Mouse (Mus musculus): Measurements from ENCODE around the gene Wt1. TPM values are rescaled to one million over a fixed set of nuclear protein-coding genes. Genes with fewer than 3 reads are reported as not detected.

Gene Wt1
- polyA plus RNA-seq (2015; fragmentation: Nextera tagmentation; extraction: Ambion mirVana), result 2.5 and 4.0 TPM in 2 replicates

GRCm38 (mm10) chr2:105126279-105126678 is at the start of gene Wt1:
Wt1 (plus strand) TSS chr2:105126529.
- peak; percentile 48 for ATAC-seq (ENCODE audit: low read depth)
- 1% methylated on average over 25 of the region's 25 CpGs for WGBS
- Histone ChIP-seq H3K4me1 (replicated peaks) (peaks cover 28% of the 10 kb centered on the region), H3K27me3 (peaks cover 98% of the 10 kb centered on the region), H3K27ac (replicated peaks) (no peak within 1 kb of the TSS), H3K36me3 (no peaks in the 10 kb centered on the region), H3K4me2 (peak within 1 kb of the TSS; percentile 36), H3K9me3 (no peaks in the 10 kb centered on the region), H3K4me3 (peak within 1 kb of the TSS; percentile 22), H3K9ac (no peak within 1 kb of the TSS)

DNA sequence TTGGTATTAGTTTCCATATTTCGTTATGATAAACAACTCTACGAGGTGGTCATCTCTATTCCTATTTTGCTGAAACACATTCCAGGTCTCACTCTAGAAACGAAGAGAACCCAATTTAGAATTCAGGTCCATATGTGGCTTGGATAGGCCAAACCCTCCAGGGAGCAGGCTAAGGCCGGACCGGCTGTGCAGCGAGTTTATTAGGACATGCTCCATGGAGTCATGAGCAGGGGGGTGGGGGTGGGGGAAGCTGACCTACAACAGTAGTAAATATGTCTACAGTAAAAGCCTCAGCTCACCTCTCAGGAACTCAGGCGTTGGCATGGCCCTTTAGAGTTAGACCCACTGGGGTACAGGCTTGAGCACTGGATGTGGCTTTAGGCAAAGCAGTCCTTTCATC is 49.2 kb upstream of the Wt1 start:
- no peak overlapping the region for H3K27ac ChIP-seq (replicated peaks)
- WGBS, result 72% methylated on average over 7 of the region's 7 CpGs
- H3K4me2 ChIP-seq, result no peak overlapping the region
- ATAC-seq (ENCODE audit: low read depth), result no peak
- peaks cover 7% of the 10 kb centered on the region; the same call in 1 of the 2 replicates for H3K27me3 ChIP-seq
- no peaks in the 10 kb centered on the region for H3K36me3 ChIP-seq
- H3K9ac ChIP-seq, result no peak overlapping the region
- no peaks in the 10 kb centered on the region for H3K4me1 ChIP-seq (replicated peaks)
- H3K4me3 ChIP-seq, result no peak overlapping the region
- H3K9me3 ChIP-seq, result no peaks in the 10 kb centered on the region

DNA sequence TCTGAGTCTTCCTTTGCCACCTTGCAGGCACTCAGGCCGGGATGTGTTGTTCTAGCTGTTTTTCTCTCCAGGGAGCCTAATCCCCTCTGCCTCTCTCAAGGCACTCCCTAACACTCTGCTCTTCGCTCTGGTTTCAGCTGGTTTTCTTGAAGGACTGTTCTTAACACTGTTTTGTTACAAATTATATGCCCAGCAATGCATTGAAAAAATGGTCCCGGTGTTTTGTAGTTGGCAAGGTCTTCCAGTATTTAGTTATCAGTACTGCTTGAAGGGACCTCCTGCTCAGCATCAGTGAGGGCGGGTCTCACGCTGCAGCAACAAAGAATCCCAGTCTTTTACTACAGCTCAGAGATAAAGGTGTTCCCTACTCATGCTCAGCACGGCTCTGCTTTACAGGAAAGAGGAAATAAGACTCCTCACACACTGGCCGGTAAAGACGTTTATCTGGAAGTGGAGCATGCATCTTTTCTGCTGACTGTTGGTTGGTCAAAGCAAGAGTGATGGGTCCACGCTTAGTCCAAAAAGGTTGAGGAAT is 44.0 kb upstream of the Wt1 start:
- H3K4me3 ChIP-seq, result no peak overlapping the region
- no peak overlapping the region for H3K9ac ChIP-seq
- H3K9me3 ChIP-seq, result no peaks in the 10 kb centered on the region
- peaks cover 7% of the 10 kb centered on the region; the same call in 1 of the 2 replicates for H3K27me3 ChIP-seq
- ATAC-seq (ENCODE audit: low read depth), result no peak
- WGBS, result 30% methylated on average over 9 of the region's 9 CpGs
- no peaks in the 10 kb centered on the region for H3K36me3 ChIP-seq
- no peaks in the 10 kb centered on the region for H3K4me1 ChIP-seq (replicated peaks)
- no peak overlapping the region for H3K4me2 ChIP-seq
- no peak overlapping the region for H3K27ac ChIP-seq (replicated peaks)

GRCm38 (mm10) chr2:105084035-105084434 is 42.3 kb upstream of the Wt1 start:
- H3K27me3 ChIP-seq, result peaks cover 7% of the 10 kb centered on the region; the same call in 1 of the 2 replicates
- H3K9me3 ChIP-seq, result no peaks in the 10 kb centered on the region
- H3K4me1 ChIP-seq (replicated peaks), result peaks cover 10% of the 10 kb centered on the region
- H3K9ac ChIP-seq, result no peak overlapping the region
- H3K36me3 ChIP-seq, result no peaks in the 10 kb centered on the region
- no peak for ATAC-seq (ENCODE audit: low read depth)
- no peak overlapping the region for H3K4me3 ChIP-seq
- 78% methylated on average over 4 of the region's 4 CpGs for WGBS
- H3K27ac ChIP-seq (replicated peaks), result no peak overlapping the region
- no peak overlapping the region for H3K4me2 ChIP-seq

DNA sequence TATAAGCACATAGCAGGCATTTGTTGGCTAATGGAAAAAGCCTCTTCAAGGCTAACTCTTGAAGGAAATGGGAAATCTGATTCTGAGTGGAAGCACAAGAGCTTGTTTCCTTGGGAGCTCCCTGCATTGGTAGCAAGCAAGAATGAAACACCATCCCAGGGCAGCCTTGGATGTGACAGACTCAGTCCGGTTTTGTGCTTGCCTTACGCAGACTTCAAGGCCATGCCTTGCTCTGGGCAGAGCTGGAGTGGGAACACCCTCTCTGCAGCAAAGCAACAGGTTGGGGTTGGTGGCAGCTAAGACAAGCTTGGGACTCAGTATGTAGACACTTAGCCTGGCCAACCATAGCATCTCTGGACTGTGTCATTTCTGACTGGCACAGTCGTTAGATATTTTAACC is 40.2 kb upstream of the Wt1 start:
- no peak overlapping the region for H3K27ac ChIP-seq (replicated peaks)
- H3K4me1 ChIP-seq (replicated peaks), result peaks cover 25% of the 10 kb centered on the region
- peaks cover 7% of the 10 kb centered on the region; the same call in 1 of the 2 replicates for H3K27me3 ChIP-seq
- H3K4me2 ChIP-seq, result no peak overlapping the region
- no peak overlapping the region for H3K4me3 ChIP-seq
- no peak overlapping the region for H3K9ac ChIP-seq
- 95% methylated on average over 3 of the region's 3 CpGs for WGBS
- no peaks in the 10 kb centered on the region for H3K9me3 ChIP-seq
- H3K36me3 ChIP-seq, result no peaks in the 10 kb centered on the region
- ATAC-seq (ENCODE audit: low read depth), result no peak

DNA sequence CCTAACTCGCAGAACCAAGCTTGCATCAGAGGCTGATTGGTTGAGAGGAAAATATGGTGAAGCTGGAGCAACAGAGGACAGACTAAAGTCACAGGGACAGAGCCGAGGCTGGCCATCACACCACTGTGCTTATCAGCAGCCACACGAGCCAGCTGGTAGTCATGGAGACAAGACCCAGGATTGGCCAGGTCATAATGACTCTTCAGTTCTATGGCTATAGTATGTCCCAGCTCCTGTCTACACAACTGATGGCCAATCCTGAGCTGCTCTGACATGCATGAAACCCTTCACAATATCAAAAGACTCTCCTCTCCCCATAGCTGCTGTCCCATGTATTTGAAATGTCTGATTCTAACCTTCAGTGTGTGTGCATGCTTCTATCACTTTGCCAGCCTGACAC is 38.3 kb upstream of the Wt1 start:
- Histone ChIP-seq H3K4me1 (replicated peaks) (peaks cover 25% of the 10 kb centered on the region), H3K9ac (no peak overlapping the region), H3K4me2 (no peak overlapping the region), H3K9me3 (no peaks in the 10 kb centered on the region), H3K27me3 (no peaks in the 10 kb centered on the region), H3K4me3 (no peak overlapping the region), H3K27ac (replicated peaks) (no peak overlapping the region), H3K36me3 (no peaks in the 10 kb centered on the region)
- 85% methylated on average over 3 of the region's 3 CpGs for WGBS
- no peak for ATAC-seq (ENCODE audit: low read depth)

DNA sequence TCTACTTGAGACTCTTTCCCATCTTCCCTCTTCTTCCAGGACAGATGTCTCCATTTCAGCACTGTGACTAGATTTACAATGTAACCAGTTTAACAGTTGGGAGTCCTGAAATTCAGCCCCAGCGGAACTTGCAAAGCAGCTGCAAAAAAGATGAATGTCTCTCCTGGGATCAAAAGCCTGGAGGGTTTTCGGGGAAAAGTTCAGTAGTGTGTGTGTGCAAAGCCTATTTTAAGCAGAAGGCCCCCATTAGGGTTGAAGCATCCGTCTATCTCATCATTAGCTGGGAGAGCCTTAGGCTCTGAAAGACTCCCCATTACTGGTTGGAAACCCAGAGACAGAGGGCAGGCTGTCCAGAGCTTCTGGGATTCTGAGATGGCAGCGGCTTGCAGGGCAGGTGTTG is 37.2 kb upstream of the Wt1 start:
- no peaks in the 10 kb centered on the region for H3K9me3 ChIP-seq
- H3K36me3 ChIP-seq, result no peaks in the 10 kb centered on the region
- 16% methylated on average over 4 of the region's 4 CpGs for WGBS
- H3K4me3 ChIP-seq, result no peak overlapping the region
- H3K4me2 ChIP-seq, result no peak overlapping the region
- peak; percentile 48; the same call in 1 of the 2 replicates for ATAC-seq (ENCODE audit: low read depth)
- peaks cover 7% of the 10 kb centered on the region for H3K27me3 ChIP-seq
- no peak overlapping the region for H3K27ac ChIP-seq (replicated peaks)
- H3K9ac ChIP-seq, result no peak overlapping the region
- peaks cover 25% of the 10 kb centered on the region for H3K4me1 ChIP-seq (replicated peaks)

DNA sequence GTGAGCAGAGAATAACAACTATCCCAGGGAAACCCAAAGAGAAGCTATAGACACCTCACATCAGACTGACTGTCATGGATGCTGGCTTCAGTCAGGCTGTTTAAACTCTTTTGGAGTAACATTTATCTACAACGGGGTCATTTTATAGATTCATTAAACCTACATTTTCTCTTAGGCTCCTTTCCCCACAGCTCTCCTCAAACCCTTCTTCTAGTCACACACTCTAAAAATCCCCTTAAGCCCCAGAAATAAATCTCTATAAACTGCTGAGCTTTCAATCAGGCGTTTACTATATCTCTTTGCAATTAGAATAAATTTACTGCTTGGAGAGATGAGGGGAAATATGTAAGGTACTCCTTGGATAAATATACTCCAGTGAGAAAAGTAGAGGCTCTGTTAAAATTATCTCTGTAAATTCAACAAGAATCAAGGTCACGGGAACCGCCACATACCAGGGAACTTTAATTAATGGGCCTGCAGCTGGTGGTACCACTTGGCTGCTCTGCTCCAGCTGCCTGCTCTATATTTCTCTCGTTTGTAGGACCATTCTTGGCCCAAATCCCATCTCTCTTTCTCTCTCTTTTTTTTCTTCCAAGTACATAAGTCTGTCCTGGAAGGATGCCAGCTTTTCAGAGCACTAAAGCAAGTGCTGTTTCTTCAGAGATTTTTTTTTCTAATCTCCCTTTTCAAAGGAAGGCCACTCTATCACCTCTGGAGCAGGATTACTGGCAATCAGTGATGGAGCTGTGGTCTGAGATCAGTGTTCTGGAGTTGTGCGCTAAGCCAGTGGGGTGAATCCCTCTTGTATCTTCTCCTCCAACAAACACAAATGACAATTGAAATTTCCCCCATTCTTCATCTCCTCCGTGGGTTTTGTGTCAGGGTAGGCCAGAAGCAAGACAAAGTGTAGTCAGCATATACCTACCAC is 36.5 kb upstream of the Wt1 start:
- peaks cover 25% of the 10 kb centered on the region for H3K4me1 ChIP-seq (replicated peaks)
- no peaks in the 10 kb centered on the region for H3K36me3 ChIP-seq
- peaks cover 7% of the 10 kb centered on the region for H3K27me3 ChIP-seq
- ATAC-seq (ENCODE audit: low read depth), result peak; percentile 80
- H3K4me3 ChIP-seq, result no peak overlapping the region
- H3K4me2 ChIP-seq, result no peak overlapping the region
- no peaks in the 10 kb centered on the region for H3K9me3 ChIP-seq
- WGBS, result 25% methylated on average over 7 of the region's 7 CpGs
- peak overlapping the region; percentile 56 for H3K27ac ChIP-seq (replicated peaks)
- no peak overlapping the region for H3K9ac ChIP-seq

- H3K4me3 ChIP-seq, result no peak overlapping the region
- 81% methylated on average over 5 of the region's 5 CpGs for WGBS
These were observed 35.3 kb upstream of the Wt1 start for GRCm38 (mm10) chr2:105090991-105091390.

GRCm38 (mm10) chr2:105091718-105092117 is 34.6 kb upstream of the Wt1 start, which contains the start of gene Gm11060:
Gm11060 (plus strand) TSS chr2:105092018.
- WGBS, result 89% methylated on average over 2 of the region's 2 CpGs
- no peak within 1 kb of the TSS for H3K4me2 ChIP-seq
- no peak for ATAC-seq (ENCODE audit: low read depth)
- H3K36me3 ChIP-seq, result no peaks in the 10 kb centered on the region
- no peak within 1 kb of the TSS for H3K9ac ChIP-seq
- no peak within 1 kb of the TSS for H3K4me3 ChIP-seq
- no peaks in the 10 kb centered on the region for H3K9me3 ChIP-seq
- peaks cover 7% of the 10 kb centered on the region for H3K27me3 ChIP-seq
- H3K27ac ChIP-seq (replicated peaks), result no peak within 1 kb of the TSS
- peaks cover 25% of the 10 kb centered on the region for H3K4me1 ChIP-seq (replicated peaks)

More at GRCm38 (mm10) chr2:105090991-105091390, 35.3 kb upstream of the Wt1 start:
- no peaks in the 10 kb centered on the region for H3K9me3 ChIP-seq
- no peak overlapping the region for H3K9ac ChIP-seq
- H3K27me3 ChIP-seq, result peaks cover 7% of the 10 kb centered on the region
- H3K4me1 ChIP-seq (replicated peaks), result peaks cover 25% of the 10 kb centered on the region
- no peak overlapping the region for H3K27ac ChIP-seq (replicated peaks)
- H3K36me3 ChIP-seq, result no peaks in the 10 kb centered on the region
- no peak for ATAC-seq (ENCODE audit: low read depth)
- H3K4me2 ChIP-seq, result no peak overlapping the region

DNA sequence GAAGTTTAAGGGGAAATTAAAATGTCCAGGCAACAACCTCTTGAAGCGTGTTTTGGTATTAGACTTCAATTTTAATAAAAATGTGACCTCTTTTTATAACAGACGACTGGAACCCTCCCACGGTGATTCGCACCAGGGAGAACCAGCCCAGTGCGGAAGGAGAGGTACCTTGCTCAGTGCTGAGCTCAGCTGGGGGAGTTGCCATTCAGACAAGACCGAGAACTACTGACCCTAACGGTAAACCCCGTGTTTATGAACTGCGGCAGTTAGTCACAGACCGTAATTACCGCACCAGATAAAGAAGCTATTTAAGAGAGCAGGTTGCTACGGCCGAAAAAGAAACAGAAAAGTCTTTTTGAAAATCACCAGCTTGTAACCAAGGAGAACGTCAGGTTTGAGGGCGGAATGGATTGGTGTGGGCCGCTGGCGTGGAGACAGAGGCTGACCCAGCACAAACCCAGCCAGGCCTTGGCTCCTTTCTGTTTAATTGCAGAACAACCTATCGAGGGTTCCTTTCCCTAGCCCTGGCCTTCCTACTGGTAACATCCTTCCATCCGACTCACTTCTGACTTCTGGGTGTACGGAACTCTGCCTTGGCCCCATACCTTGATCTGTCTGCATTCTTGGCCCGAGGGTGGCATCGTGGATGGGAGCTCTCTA is 28.9 kb upstream of the Wt1 start:
- Histone ChIP-seq H3K4me1 (replicated peaks) (0 out of 2 replicates have a peak, but pooled peaks cover 5% of the 10 kb centered on the region), H3K27ac (replicated peaks) (no peak overlapping the region), H3K27me3 (peaks cover 7% of the 10 kb centered on the region), H3K4me2 (no peak overlapping the region), H3K4me3 (no peak overlapping the region), H3K36me3 (no peaks in the 10 kb centered on the region), H3K9ac (no peak overlapping the region), H3K9me3 (no peaks in the 10 kb centered on the region)
- no peak; the same call in 1 of the 2 replicates for ATAC-seq (ENCODE audit: low read depth)
- WGBS, result 54% methylated on average over 22 of the region's 22 CpGs

DNA sequence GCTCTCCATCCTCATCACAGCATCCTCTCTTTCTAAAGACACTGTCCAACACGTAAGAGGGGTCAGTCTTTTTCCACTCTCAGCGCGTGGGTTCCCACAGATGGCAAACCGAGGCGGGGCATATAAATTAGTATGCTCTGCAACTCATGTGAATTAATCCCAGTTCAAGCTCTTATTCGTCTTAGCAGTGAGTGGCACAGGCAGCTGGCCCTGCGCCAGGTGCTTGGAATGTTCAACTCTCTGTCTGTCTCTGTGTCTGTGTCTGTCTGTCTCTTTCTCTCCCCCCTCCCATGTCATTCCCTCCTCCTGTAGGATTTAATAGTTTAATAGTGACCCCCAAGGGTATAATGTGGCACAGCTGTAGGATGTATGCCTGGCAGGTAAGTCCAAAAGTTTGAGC is 26.9 kb upstream of the Wt1 start:
- no peak overlapping the region for H3K27ac ChIP-seq (replicated peaks)
- 50% methylated on average over 7 of the region's 7 CpGs for WGBS
- no peak for ATAC-seq (ENCODE audit: low read depth)

More for the DNA sequence above, 26.9 kb upstream of the Wt1 start:
- Histone ChIP-seq H3K4me2 (no peak overlapping the region), H3K4me1 (replicated peaks) (0 out of 2 replicates have a peak, but pooled peaks cover 5% of the 10 kb centered on the region), H3K27me3 (0 out of 2 replicates have a peak, but pooled peaks cover under 1% of the 10 kb centered on the region), H3K9me3 (no peaks in the 10 kb centered on the region), H3K9ac (no peak overlapping the region), H3K4me3 (no peak overlapping the region), H3K36me3 (no peaks in the 10 kb centered on the region)
